Mouse (Mus musculus): ENCODE measurements around the gene Rpl10l. TPM values are rescaled to one million over a fixed set of nuclear protein-coding genes. Genes with fewer than 3 reads are reported as not detected.

Gene Rpl10l
- total RNA-seq (2023): not detected

DNA sequence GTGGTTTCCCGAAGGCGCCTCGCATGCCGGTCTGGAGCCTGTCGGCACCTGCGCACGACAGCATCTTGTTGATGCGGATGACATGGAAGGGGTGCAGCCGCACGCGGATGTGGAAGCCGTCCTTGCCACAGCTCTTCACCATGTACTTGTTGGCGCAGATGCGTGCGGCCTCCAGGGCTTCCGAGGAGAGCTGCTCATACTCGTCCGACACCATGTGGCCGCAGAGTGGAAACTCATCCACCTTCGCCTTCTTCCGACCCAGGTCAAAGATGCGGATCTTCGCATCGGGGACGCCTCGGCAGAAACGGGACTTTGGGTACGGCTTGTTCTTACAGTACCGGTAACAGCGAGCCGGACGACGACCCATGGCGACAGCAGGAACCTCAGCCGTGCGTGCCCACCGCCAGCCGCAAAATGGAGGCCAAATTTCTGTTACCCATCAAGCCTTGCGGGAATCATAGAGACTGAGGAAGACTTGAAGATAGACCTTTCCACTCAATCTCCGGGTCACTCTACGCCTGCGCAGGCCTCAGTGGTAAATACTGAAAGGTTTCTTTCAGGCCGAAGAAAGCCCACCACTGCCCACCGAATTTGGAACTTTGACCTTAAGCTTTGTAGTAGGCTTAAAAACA is at the start of gene Rpl10l:
Gene Rpl10l (minus strand): TSS at position 411 of the 632 bp plus-strand sequence.

